Mouse (Mus musculus) adrenal gland, postnatal 14 days (tissue): ENCODE data around the gene Ccl1. TPM values are rescaled to one million over a fixed set of nuclear protein-coding genes. Genes with fewer than 3 reads are reported as not detected.

ENCODE experiments used
- total RNA-seq: library from RNA; stranded (reverse); gene quantifications from 2 replicates; pipeline ENCODE4 v1.2.3, GENCODE M21; 2021

Gene Ccl1
- total RNA-seq, 1 experiment from 2014 or later = not detected

Other genes with a start within 250 kb of the Ccl1 start
- 5.1 and 7.8 TPM in 2 replicates for gene Ccl11, start 247.9 kb downstream of the Ccl1 start, total RNA-seq
- gene Ccl12, start 203.8 kb downstream of the Ccl1 start, total RNA-seq = 1.1 TPM in 1 of 2 replicates, not detected in the other
- gene Ccl8, start 190.5 kb downstream of the Ccl1 start, total RNA-seq = not detected in 2 replicates
- 0.85 and 0.90 TPM in 2 replicates for gene Tmem132e, start 83.2 kb upstream of the Ccl1 start, total RNA-seq